Mouse (Mus musculus) lung, postnatal 0 days (tissue): Measurements from ENCODE around the gene Cebpz.

ENCODE experiments used
- CTCF ChIP-seq: IDR thresholded peaks from 2 replicates; pipeline ENCODE4 v1.5.1; 2016; ENCODE audit warnings: antibody characterized with exemption, mild to moderate bottlenecking
- EP300 ChIP-seq: IDR thresholded peaks from 2 replicates; pipeline ENCODE4 v1.6.1; 2016; ENCODE audit warnings: antibody characterized with exemption, mild to moderate bottlenecking, control low read depth

DNA sequence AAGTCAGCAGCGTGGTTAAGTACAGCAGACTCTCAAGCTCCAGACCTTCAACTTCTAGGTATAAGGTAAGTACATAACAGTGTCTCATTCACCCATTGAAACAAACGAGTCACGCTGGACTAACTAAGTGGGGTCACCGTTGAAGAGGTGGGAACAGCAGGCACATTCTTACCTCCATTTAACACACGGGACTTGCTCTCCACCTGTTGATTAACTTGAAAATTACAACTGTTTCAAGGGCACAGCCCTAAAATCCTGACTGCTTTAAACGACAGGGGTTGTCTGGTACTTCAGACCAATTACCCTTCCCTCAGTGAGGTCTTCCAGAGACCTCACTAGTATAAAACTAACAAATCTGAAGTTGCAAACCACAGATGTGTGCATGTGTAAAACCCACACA lies 22.6 kb upstream of the Cebpz start:
- TF ChIP-seq CTCF: no peak
- TF ChIP-seq EP300: no peak
